Mouse (Mus musculus) liver, embryonic 15.5 days (tissue): ENCODE data around the gene Pced1b. TPM values are rescaled to one million over a fixed set of nuclear protein-coding genes. Genes with fewer than 3 reads are reported as not detected.

Experiments used
- ATAC-seq: fragments of 200-750 bp; cut with Nextera tagmentation; 2 replicates; pipeline ENCODE4 v1.8.0; 2017; ENCODE audit warnings: moderate number of reproducible peaks, mild to moderate bottlenecking, moderate library complexity; ENCODE audit not compliant: insufficient read depth
- H3K27ac ChIP-seq: fragments of 300-500 bp; sonication (generic); replicated peaks from 2 replicates; pipeline ENCODE4 v1.5.1; 2015; ENCODE audit warnings: mild to moderate bottlenecking, inconsistent platforms
- H3K27me3 ChIP-seq: fragments of 300-500 bp; sonication (generic); 2 replicates; pipeline ENCODE4 v1.6.1; 2015; ENCODE audit warnings: mild to moderate bottlenecking, inconsistent platforms
- H3K36me3 ChIP-seq: fragments of 300-500 bp; sonication (generic); replicated peaks from 2 replicates; pipeline ENCODE4 v1.6.1; 2015; ENCODE audit warnings: moderate library complexity, mild to moderate bottlenecking, inconsistent platforms
- H3K4me1 ChIP-seq: fragments of 300-500 bp; sonication (generic); replicated peaks from 2 replicates; pipeline ENCODE4 v1.6.1; 2015; ENCODE audit warnings: inconsistent platforms
- H3K4me2 ChIP-seq: fragments of 300-500 bp; sonication (generic); 2 replicates; pipeline ENCODE4 v1.6.1; 2015; ENCODE audit warnings: moderate library complexity, mild to moderate bottlenecking, inconsistent platforms
- H3K4me3 ChIP-seq: fragments of 300-500 bp; sonication (generic); replicated peaks from 2 replicates; pipeline ENCODE4 v1.5.1; 2015; ENCODE audit warnings: mild to moderate bottlenecking, inconsistent platforms
- H3K9ac ChIP-seq: fragments of 300-500 bp; sonication (generic); 2 replicates; pipeline ENCODE4 v1.6.1; 2015; ENCODE audit warnings: moderate library complexity, mild to moderate bottlenecking, inconsistent platforms
- H3K9me3 ChIP-seq: fragments of 300-500 bp; sonication (generic); replicated peaks from 2 replicates; pipeline ENCODE4 v1.6.1; 2016; ENCODE audit warnings: inconsistent platforms
- WGBS: fragments of 180-500 bp; shearing (Covaris S2); methylation state at CpG from one replicate; pipeline ENCODE4 v1.1.7; 2015; ENCODE audit warnings: mixed read lengths; ENCODE audit not compliant: insufficient replicate concordance; 5-methylcytosine and 5-hydroxymethylcytosine counted together
- polyA plus RNA-seq: library from polyadenylated mRNA; unstranded; fragments of >200 nt; fragmentation: Nextera tagmentation; extraction: Ambion mirVana; gene quantifications from 2 replicates; pipeline ENCODE4 v1.2.1, GENCODE M21; 2015

Pced1b gene
- polyA plus RNA-seq, 1 experiment from 2014 or later = 3.5 TPM

DNA sequence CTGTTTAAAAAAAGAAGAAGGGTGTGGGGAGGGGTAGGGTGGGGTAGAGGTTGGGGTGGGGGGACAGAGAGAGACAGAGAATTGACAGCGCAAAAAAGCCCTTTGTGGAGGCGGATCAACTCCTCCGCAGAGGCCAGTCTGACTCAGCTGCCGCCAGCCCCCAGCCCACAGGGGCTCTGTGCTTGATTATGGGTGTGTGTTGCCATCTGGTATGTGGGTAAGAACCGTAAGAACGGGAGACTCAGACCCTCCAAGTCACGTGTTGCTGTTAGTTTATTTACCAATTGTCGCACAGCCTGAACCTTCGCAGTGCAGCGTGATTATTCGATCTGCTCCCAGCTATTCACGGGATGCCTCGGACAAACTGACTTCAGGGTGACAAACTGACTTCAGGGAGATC is 41.8 kb downstream of the Pced1b start:
- ATAC-seq = no peak
- 74% methylated on average over 13 of the region's 13 CpGs for WGBS
- no peaks in the 10 kb centered on the region for H3K27me3 ChIP-seq
- no peak overlapping the region for H3K4me3 ChIP-seq
- H3K27ac ChIP-seq = no peak overlapping the region
- no peak overlapping the region for H3K9ac ChIP-seq
- no peaks in the 10 kb centered on the region for H3K4me1 ChIP-seq
- H3K4me2 ChIP-seq = no peak overlapping the region
- no peaks in the 10 kb centered on the region for H3K9me3 ChIP-seq
- H3K36me3 ChIP-seq = no peaks in the 10 kb centered on the region

DNA sequence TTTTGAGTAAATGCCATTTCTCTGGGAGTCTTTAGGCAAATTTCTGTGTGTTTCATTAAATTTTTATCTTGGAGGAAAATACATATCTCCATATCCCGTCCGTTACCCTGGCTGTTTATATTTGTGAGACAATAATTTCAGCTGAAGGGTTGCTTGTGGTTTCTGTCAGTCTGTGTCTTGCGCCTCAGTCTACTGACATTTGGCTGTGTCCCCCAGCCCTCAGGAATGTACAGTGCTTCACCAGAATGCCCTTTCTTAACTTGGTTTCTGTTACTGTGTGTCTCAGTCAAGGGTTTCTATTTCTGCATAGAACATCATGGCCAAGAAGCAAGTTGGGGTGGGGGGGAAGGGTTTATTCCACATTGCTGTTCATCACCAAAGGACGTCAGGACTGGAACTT is 42.3 kb downstream of the Pced1b start:
- H3K9ac ChIP-seq = no peak overlapping the region
- no peak overlapping the region for H3K27ac ChIP-seq
- no peak for ATAC-seq
- H3K4me1 ChIP-seq = no peaks in the 10 kb centered on the region
- no peaks in the 10 kb centered on the region for H3K9me3 ChIP-seq
- H3K27me3 ChIP-seq = no peaks in the 10 kb centered on the region
- no peak overlapping the region for H3K4me3 ChIP-seq
- no peaks in the 10 kb centered on the region for H3K36me3 ChIP-seq
- H3K4me2 ChIP-seq = no peak overlapping the region
- 70% methylated on average over 4 of the region's 4 CpGs for WGBS

DNA sequence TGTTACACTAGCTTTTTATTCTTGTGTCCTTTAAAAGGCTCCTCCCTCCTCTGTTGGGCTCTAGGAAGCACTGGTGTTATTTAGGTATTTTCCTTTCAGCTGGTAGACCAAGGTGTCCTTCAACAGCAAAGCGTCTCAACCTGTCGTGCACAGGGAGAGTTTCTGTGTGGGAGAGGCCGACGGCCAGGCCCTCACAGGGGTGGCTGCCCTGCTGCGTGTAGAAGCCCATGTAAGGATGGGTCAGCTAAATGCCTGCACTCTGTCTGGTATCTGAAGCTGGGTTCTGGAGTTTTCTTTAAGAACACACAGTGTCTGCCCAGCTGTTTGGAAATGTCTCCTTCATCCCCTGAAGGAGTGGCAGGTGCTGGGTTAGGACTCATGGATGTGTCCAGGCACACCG is 43.4 kb downstream of the Pced1b start:
- 73% methylated on average over 6 of the region's 6 CpGs for WGBS
- H3K27ac ChIP-seq = no peak overlapping the region
- no peak for ATAC-seq
- no peak overlapping the region for H3K9ac ChIP-seq
- H3K27me3 ChIP-seq = no peaks in the 10 kb centered on the region
- H3K4me1 ChIP-seq = no peaks in the 10 kb centered on the region
- H3K36me3 ChIP-seq = no peaks in the 10 kb centered on the region
- no peak overlapping the region for H3K4me2 ChIP-seq
- H3K4me3 ChIP-seq = no peak overlapping the region
- H3K9me3 ChIP-seq = no peaks in the 10 kb centered on the region

DNA sequence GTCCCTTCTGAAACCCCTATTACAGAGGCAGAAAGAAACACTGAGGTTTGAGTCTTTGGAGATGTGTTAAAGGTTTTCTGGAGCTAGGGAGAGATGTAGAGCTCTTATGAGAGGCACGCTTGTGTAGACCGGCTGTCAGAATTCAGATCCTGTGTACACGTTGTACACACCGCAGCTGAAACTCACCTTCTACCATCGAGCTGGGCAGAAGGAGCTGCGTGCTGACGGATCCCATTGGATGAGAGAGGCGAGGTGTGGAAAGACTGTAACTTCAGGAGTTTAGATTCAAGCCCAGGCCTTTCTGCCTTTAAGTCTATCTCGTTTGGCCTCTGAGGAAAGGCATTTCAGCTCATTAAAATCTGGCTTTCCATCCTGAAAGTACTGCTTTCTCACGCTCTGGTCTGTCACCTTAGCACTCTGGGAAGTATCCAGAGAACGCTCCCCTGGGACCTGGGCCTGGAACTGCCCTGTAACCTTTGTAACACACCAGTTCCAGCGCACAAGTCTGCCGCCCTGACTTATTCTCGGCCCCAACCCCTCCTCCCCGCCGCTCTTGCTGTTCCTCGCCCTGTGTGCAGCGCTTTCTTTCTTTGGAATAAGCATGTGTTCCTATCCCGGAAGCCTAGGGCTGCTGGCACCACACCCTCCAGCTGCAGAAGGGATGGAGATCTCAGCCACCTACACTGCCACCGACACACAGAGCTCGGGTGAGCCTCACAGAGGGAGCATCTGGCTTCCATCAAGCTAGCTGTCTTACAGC is 44.6 kb downstream of the Pced1b start:
- Histone ChIP-seq H3K4me3 (no peak overlapping the region), H3K4me2 (no peak overlapping the region), H3K9ac (no peak overlapping the region), H3K27me3 (no peaks in the 10 kb centered on the region), H3K9me3 (no peaks in the 10 kb centered on the region), H3K27ac (no peak overlapping the region), H3K4me1 (no peaks in the 10 kb centered on the region), H3K36me3 (no peaks in the 10 kb centered on the region)
- ATAC-seq = no peak
- 73% methylated on average over 21 of the region's 21 CpGs for WGBS

DNA sequence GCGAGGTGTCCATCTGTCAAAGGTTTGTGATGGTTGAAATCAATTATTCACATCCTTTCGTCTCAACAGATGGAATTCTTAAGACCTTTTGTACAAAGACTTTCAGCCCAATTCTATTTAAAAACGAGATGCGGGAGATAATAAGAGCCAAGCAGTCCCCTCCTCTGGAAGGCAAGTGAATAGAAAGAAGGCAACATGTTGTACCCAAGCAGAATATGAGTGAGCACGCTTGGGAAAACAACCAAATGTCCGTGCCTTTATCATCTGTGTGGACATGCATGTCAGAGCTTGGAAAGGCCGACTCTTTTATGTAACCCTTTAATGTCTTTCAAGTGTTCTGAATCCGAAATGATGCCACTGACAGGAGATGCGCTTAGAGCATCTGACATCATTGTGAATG is 61.0 kb downstream of the Pced1b start:
- H3K27ac ChIP-seq = no peak overlapping the region
- H3K27me3 ChIP-seq = no peaks in the 10 kb centered on the region
- no peak overlapping the region for H3K9ac ChIP-seq
- no peak overlapping the region for H3K4me2 ChIP-seq
- no peaks in the 10 kb centered on the region for H3K9me3 ChIP-seq
- no peak overlapping the region for H3K4me3 ChIP-seq
- H3K4me1 ChIP-seq = no peaks in the 10 kb centered on the region
- H3K36me3 ChIP-seq = no peaks in the 10 kb centered on the region
- ATAC-seq = no peak
- WGBS = 66% methylated on average over 9 of the region's 9 CpGs

DNA sequence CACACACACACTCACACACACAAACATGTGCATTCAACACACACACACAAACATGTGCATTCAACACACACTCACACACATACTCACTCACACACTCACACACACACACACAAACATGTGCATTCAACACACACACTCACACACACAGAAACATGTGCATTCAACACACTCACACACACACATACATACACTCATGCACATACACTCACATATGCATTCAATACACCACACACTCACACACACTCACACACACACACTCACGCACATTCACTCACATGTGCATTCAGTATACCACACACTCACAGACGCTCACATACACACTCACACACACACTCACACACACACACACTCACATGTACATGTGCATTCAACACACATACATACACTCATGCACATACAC is 62.6 kb downstream of the Pced1b start:
- no peaks in the 10 kb centered on the region for H3K36me3 ChIP-seq
- no peaks in the 10 kb centered on the region for H3K4me1 ChIP-seq
- no peak overlapping the region for H3K4me2 ChIP-seq
- H3K27ac ChIP-seq = no peak overlapping the region
- 58% methylated on average over 2 of the region's 2 CpGs for WGBS
- H3K4me3 ChIP-seq = no peak overlapping the region
- no peak overlapping the region for H3K9ac ChIP-seq
- no peaks in the 10 kb centered on the region for H3K9me3 ChIP-seq
- no peaks in the 10 kb centered on the region for H3K27me3 ChIP-seq
- no peak for ATAC-seq

DNA sequence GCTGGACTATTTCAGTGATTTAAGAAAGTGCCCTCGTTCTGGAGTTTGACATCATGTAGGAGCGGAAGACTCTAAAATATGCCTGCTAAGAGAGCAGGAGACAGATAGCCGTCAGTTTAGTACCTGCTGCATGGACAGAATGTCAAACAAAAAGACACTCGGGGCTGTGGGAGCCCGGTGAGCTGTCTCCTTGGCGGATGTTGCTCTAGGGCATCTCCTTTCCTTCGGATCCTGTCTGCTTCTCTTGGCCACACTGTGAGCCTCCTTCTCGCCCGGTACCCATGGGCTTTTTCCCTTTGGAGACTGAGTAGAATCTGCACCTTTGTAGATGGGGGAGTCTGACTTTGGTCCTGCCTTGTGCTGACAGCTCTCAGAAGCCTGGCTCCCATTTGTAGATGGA is 63.3 kb downstream of the Pced1b start:
- no peaks in the 10 kb centered on the region for H3K9me3 ChIP-seq
- H3K27me3 ChIP-seq = no peaks in the 10 kb centered on the region
- no peak overlapping the region for H3K9ac ChIP-seq
- WGBS = 70% methylated on average over 9 of the region's 9 CpGs
- no peak overlapping the region for H3K27ac ChIP-seq
- ATAC-seq = no peak
- no peaks in the 10 kb centered on the region for H3K4me1 ChIP-seq
- H3K4me3 ChIP-seq = no peak overlapping the region
- no peaks in the 10 kb centered on the region for H3K36me3 ChIP-seq
- H3K4me2 ChIP-seq = no peak overlapping the region

DNA sequence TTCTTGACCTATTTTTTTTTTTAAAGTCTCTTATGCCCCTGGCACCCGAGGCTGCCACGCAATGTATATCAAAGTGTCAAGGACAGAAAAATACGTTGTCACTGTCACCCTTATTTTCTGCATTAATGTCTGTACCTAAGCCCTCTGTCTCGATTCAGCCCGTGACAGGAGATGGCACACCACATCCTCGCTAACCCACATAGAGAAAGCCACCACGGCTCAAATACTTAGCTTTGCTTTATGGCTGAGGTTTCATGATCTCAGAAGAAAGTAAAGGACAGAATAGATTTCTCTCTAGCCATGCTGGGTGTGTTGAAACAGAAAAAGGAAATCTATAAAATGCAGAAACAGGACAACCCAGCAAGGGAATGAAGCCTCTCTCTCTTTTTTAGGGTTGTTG is 64.3 kb downstream of the Pced1b start:
- no peak overlapping the region for H3K4me3 ChIP-seq
- no peaks in the 10 kb centered on the region for H3K9me3 ChIP-seq
- 42% methylated on average over 7 of the region's 7 CpGs for whole genome bisulfite sequencing
- no peak for ATAC-seq
- H3K36me3 ChIP-seq = no peaks in the 10 kb centered on the region
- no peak overlapping the region for H3K9ac ChIP-seq
- no peak overlapping the region for H3K4me2 ChIP-seq
- no peaks in the 10 kb centered on the region for H3K4me1 ChIP-seq
- no peak overlapping the region for H3K27ac ChIP-seq
- H3K27me3 ChIP-seq = no peaks in the 10 kb centered on the region

DNA sequence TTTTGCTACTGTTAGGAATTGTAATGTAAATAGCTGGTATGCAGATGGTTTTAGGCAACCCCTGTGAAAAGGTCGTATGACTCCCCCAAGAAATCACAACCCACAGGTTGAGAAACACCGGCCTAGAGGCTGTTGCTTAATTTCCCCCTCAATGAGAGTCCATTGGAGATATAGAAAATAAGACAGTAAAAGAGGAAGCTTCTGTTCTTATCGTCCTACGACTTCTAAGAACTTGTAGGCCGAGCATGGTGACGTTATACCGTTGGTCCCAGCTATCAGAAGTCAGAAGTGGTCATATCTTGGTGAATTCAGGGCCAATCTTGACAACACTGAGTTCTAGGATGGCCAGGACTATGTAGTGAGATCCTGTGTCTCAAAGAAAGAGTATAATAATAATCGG is 65.0 kb downstream of the Pced1b start:
- WGBS = 12% methylated on average over 8 of the region's 8 CpGs
- Histone ChIP-seq H3K9me3 (no peaks in the 10 kb centered on the region), H3K27ac (no peak overlapping the region), H3K4me1 (no peaks in the 10 kb centered on the region), H3K9ac (no peak overlapping the region), H3K4me2 (no peak overlapping the region), H3K36me3 (no peaks in the 10 kb centered on the region), H3K27me3 (no peaks in the 10 kb centered on the region), H3K4me3 (no peak overlapping the region)
- ATAC-seq = no peak

DNA sequence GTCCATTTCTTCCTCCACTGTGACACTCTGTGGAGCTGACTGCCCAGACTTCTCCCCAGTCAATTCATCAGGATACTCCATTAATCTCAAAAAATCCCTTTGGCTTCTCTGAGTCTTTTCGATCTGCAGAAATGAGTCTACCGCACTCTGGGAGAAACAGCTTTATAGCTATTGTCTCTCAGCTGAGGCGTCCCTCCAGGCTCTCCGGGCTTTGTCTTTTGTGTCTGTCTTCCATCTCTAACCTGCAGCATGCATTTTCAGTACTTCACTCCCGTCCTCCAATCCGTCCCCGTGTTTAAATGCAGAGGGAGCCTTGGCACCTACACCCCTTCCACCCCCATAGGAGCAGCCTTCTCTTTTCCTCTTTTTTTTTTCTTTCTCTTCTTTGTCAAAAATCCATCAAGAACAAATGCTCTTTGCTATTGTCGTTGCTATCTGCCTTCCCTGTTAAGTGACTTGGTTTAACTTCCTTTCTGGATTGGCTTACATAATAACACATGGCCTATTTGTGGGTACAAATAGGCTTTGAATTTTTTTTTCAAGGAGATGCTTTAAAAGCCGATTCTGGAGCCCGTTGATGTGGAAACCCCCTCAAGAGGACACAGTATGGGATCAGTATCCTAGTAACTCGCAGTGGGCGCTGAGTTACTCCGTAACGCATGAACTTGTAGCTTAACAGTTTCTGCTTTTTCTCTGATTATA is 68.0 kb downstream of the Pced1b start:
- Histone ChIP-seq H3K4me1 (no peaks in the 10 kb centered on the region), H3K9me3 (no peaks in the 10 kb centered on the region), H3K4me2 (no peak overlapping the region), H3K27ac (no peak overlapping the region), H3K4me3 (no peak overlapping the region), H3K27me3 (no peaks in the 10 kb centered on the region), H3K9ac (no peak overlapping the region), H3K36me3 (no peaks in the 10 kb centered on the region)
- 70% methylated on average over 14 of the region's 14 CpGs for WGBS
- no peak for ATAC-seq

DNA sequence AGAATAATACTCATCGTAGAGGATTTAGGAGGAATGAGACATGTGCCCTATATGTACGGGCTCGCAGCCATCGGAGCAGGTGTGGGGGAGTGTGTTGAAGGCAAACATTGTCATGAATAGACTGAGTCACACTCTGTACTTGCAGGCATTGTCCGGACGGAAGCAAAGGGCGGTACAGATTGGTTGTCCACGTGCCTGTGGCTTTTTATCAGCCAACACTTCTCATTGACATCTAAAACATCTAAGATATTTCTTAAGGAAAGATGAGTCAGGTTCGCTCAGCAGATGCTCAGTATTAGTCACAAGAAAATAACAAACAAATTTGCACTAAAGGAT is 68.5 kb downstream of the Pced1b start:
- no peak for ATAC-seq
- Histone ChIP-seq H3K27me3 (no peaks in the 10 kb centered on the region), H3K36me3 (no peaks in the 10 kb centered on the region), H3K4me3 (no peak overlapping the region), H3K9me3 (no peaks in the 10 kb centered on the region), H3K4me1 (no peaks in the 10 kb centered on the region), H3K9ac (no peak overlapping the region), H3K4me2 (no peak overlapping the region), H3K27ac (no peak overlapping the region)
- WGBS = 40% methylated on average over 9 of the region's 9 CpGs
